Mouse (Mus musculus) heart, postnatal 0 days (tissue): ENCODE measurements around the gene Mbip. TPM values are rescaled to one million over a fixed set of nuclear protein-coding genes. Genes with fewer than 3 reads are reported as not detected.

Source experiments
- ATAC-seq: fragments of 200-750 bp; cut with Nextera tagmentation; 2 replicates; pipeline ENCODE4 v1.8.0; 2017; ENCODE audit warnings: low read depth, moderate number of reproducible peaks, moderate library complexity; ENCODE audit not compliant: insufficient read depth
- DNase-seq: peaks from one replicate; pipeline ENCODE4 v3.0.0-alpha.2; 2016; ENCODE audit warnings: low spot score
- H3K27ac ChIP-seq: fragments of 300-500 bp; sonication (generic); 2 replicates; pipeline ENCODE4 v1.5.1; 2014; ENCODE audit warnings: low read depth, mild to moderate bottlenecking
- H3K27me3 ChIP-seq: fragments of 300-500 bp; sonication (generic); 2 replicates; pipeline ENCODE4 v1.6.1; 2014; ENCODE audit warnings: low read length, mixed read lengths; ENCODE audit not compliant: control insufficient read depth, insufficient read depth
- H3K36me3 ChIP-seq: fragments of 300-500 bp; sonication (generic); replicated peaks from 2 replicates; pipeline ENCODE4 v1.6.1; 2014; ENCODE audit warnings: low read length, mixed read lengths; ENCODE audit not compliant: control insufficient read depth, insufficient read depth
- H3K4me1 ChIP-seq: fragments of 300-500 bp; sonication (generic); 2 replicates; pipeline ENCODE4 v1.6.1; 2014; ENCODE audit warnings: antibody characterized with exemption; ENCODE audit not compliant: control insufficient read depth, insufficient read depth
- H3K4me2 ChIP-seq: fragments of 300-500 bp; sonication (generic); 2 replicates; pipeline ENCODE4 v1.6.1; 2014; ENCODE audit warnings: low read depth, mild to moderate bottlenecking, low read length, moderate library complexity
- H3K4me3 ChIP-seq: fragments of 300-500 bp; sonication (generic); 2 replicates; pipeline ENCODE4 v1.5.1; 2014; ENCODE audit warnings: low read depth, low read length
- H3K9ac ChIP-seq: fragments of 300-500 bp; sonication (generic); replicated peaks from 2 replicates; pipeline ENCODE4 v1.6.1; 2014; ENCODE audit warnings: low read depth, low read length, mixed read lengths
- H3K9me3 ChIP-seq: fragments of 300-500 bp; sonication (generic); replicated peaks from 2 replicates; pipeline ENCODE4 v1.6.1; 2016; ENCODE audit warnings: low read length; ENCODE audit not compliant: control insufficient read depth
- CTCF ChIP-seq: IDR thresholded peaks from 2 replicates; pipeline ENCODE4 v1.5.1; 2016; ENCODE audit warnings: antibody characterized with exemption, control low read depth, low read depth
- EP300 ChIP-seq: IDR thresholded peaks from 2 replicates; pipeline ENCODE4 v1.6.1; 2016; ENCODE audit warnings: antibody characterized with exemption, low read depth
- WGBS: fragments of 180-500 bp; shearing (Covaris S2); extraction: QIAGEN DNeasy Blood & Tissue Kit; methylation state at CpG from one replicate; pipeline ENCODE4 v1.1.7; 2014; 5-methylcytosine and 5-hydroxymethylcytosine counted together
- polyA plus RNA-seq: library from polyadenylated mRNA; unstranded; fragments of >200 nt; fragmentation: Nextera tagmentation; extraction: Ambion mirVana; gene quantifications from 2 replicates; pipeline ENCODE4 v1.2.1, GENCODE M21; 2015
- total RNA-seq: library from RNA; depleted of rRNA; stranded (reverse); fragments of >200 nt; gene quantifications from 2 replicates; pipeline ENCODE4 v1.2.3, GENCODE M21; 2014; ENCODE audit warnings: low replicate concordance

Mbip gene
- total and polyA plus RNA-seq, 2 experiments from 2014 or later = 2.3 to 17.2 TPM

DNA sequence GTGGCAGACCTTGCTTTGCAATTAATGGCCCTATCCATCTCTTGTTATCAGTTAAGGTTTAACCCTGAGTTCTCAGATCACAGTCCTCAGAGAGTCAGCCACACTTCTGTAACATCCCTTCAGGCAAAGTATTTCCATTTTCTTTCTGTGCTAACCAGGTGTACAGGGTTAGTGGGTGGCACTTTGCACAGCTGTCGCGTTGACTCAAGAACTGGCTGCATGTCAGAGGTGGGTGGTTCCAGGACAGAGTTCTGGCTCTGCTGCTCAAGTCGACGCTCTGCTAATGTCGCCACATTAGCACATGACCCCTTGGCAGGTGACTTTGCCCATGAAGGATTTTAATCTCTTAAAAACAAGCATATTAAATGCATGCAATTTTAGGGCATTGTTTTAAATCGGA, 39.9 kb downstream of the Mbip start:
- Histone ChIP-seq H3K27ac (no peak overlapping the region), H3K9me3 (no peaks in the 10 kb centered on the region), H3K4me3 (no peak overlapping the region), H3K27me3 (no peaks in the 10 kb centered on the region), H3K4me1 (no peaks in the 10 kb centered on the region), H3K4me2 (no peak overlapping the region), H3K9ac (no peak overlapping the region), H3K36me3 (no peaks in the 10 kb centered on the region)
- DNase-seq (no peak), ATAC-seq (no peak)
- WGBS = 55% methylated on average over 6 of the region's 6 CpGs
- TF ChIP-seq CTCF (no peak), EP300 (no peak)

DNA sequence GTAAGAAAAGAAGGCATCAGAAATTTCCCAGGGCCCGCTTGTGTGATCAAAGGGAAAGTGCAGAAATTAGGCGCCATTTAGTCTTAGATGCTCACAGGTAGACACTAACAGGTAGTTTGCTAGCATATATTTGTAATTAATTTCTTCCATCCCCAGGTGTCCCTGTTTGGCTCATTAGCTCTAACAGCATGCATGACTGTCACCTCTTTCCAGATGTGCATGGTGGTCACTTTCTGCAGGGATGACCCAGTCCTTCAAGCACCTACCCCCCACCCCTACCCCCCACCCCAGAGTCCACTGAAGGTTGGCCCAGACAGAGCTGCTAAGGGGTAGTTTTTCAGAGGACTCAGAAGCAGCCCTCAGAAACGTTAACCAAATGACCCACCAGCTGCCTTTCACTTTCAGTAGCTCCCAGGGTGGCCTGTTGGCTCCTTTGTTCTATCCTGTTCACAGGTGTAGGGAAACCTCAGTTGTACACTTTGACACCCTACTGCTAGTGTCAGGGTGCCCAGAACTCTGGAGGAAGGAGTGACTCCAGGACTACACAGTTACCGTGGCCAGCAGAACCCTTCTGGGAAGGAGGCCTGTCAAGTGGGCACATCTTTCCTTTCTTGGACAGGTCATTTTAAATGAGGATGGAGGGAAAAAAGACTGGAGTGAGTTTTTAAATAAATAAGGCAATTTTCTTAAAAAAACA, 43.2 kb downstream of the Mbip start:
- TF ChIP-seq EP300 (no peak), CTCF (no peak)
- Histone ChIP-seq H3K9me3 (no peaks in the 10 kb centered on the region), H3K4me1 (no peaks in the 10 kb centered on the region), H3K27ac (no peak overlapping the region), H3K9ac (no peak overlapping the region), H3K4me3 (peak overlapping the region; percentile 39), H3K36me3 (no peaks in the 10 kb centered on the region), H3K27me3 (no peaks in the 10 kb centered on the region), H3K4me2 (peak overlapping the region; percentile 61)
- ATAC-seq (no peak), DNase-seq (no peak)
- WGBS = 47% methylated on average over 4 of the region's 4 CpGs

DNA sequence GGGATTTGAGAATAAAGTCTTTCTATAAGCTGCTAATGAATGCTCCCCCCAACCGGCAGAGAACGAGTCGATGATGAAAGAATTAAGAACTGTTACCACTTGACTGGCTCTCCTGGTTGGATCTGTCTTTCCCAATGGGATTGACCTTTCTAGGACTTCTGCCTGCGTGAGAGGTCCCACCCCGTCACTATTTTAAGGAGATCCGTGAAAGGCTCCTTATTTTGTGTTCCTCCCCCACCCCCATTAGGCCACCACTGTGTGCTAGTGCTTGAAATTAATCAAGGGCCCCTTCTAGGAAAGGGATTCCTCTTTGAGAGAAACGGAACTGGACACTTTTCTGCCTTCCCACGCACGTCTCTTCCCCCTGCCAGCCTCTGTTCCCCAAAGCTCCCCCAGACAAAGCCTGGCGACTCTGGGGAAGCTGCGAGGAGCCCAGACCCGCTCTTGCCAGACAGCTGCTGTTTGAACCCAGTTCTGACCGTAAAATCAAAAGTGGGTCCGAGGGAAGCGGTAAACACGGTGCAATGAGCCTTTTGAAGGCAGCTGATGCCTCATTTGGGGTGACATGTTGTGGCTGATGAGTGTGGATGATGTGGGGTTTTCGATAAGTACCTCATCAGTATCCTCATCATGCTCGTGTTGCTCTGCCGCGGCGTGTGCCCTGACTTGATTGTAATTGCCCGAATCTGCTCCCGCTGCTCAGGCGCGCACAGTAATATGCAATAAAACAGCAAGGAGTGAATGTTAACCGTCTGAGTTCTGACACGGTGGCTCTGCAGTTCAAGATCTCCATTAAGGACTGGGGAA, 44.0 kb downstream of the Mbip start:
- DNase-seq (no peak), ATAC-seq (no peak)
- no peak overlapping the region; the same call in 1 of the 2 replicates for H3K9ac ChIP-seq
- H3K27me3 ChIP-seq = no peaks in the 10 kb centered on the region
- peak overlapping the region; percentile 61 for H3K4me2 ChIP-seq
- no peak for TF ChIP-seq CTCF
- TF ChIP-seq EP300 = no peak
- no peaks in the 10 kb centered on the region for H3K9me3 ChIP-seq
- no peaks in the 10 kb centered on the region for H3K4me1 ChIP-seq
- no peaks in the 10 kb centered on the region for H3K36me3 ChIP-seq
- peak overlapping the region; percentile 39 for H3K4me3 ChIP-seq
- WGBS = 15% methylated on average over 27 of the region's 27 CpGs
- no peak overlapping the region for H3K27ac ChIP-seq

DNA sequence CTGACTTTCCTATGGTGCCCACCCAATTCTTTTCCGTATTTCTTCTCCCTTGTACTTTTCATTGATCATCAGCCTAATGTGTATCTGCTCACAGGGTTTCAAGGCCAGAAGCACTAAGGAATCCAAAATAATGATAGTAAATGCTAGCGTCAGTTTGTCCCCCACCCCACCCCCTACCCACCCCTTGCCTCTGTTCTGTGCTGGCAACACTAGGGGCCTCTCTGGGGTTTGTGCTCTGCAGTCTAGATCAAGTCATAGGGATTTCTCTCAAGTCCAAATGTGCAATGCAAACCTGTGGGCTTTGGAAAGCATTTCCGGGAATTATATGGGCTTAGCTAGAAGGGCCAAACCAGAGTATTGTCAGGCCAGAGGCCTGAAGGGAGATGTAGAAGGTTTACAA, 46.1 kb downstream of the Mbip start:
- Histone ChIP-seq H3K27ac (no peak overlapping the region), H3K4me1 (no peaks in the 10 kb centered on the region), H3K9ac (no peak overlapping the region), H3K4me2 (no peak overlapping the region), H3K27me3 (no peaks in the 10 kb centered on the region), H3K9me3 (no peaks in the 10 kb centered on the region), H3K36me3 (no peaks in the 10 kb centered on the region), H3K4me3 (no peak overlapping the region)
- ATAC-seq = no peak
- DNase-seq = no peak
- WGBS = 71% methylated on average over 3 of the region's 3 CpGs
- TF ChIP-seq CTCF = no peak

DNA sequence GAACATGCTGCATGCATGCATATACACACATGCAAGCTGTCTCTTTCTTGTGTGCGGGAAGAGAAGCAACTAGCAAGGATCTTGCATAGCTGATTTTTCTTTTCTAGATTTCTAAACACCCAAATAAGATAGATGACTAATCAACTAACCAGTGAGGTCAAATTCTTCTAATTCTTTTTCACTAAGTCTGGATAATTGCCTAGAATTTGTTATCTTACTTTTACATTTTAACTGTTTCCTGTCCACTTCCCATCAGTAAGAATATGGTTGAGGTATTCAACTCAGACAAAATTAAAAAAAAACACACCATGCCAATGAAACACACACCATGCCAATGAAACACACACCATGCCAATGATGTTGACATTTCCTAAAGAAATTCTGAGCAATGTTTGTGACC, 46.8 kb downstream of the Mbip start:
- 15% methylated on average over 1 of the region's 1 CpGs for WGBS
- ATAC-seq = no peak
- DNase-seq = peak; percentile 28
- Histone ChIP-seq H3K4me1 (no peaks in the 10 kb centered on the region), H3K9ac (no peak overlapping the region), H3K4me3 (no peak overlapping the region), H3K9me3 (no peaks in the 10 kb centered on the region), H3K4me2 (no peak overlapping the region), H3K27me3 (no peaks in the 10 kb centered on the region), H3K27ac (no peak overlapping the region), H3K36me3 (no peaks in the 10 kb centered on the region)
- no peak for TF ChIP-seq CTCF
